ENCODE assay signal across 8 mouse cellular contexts in the genomic region with DNA sequence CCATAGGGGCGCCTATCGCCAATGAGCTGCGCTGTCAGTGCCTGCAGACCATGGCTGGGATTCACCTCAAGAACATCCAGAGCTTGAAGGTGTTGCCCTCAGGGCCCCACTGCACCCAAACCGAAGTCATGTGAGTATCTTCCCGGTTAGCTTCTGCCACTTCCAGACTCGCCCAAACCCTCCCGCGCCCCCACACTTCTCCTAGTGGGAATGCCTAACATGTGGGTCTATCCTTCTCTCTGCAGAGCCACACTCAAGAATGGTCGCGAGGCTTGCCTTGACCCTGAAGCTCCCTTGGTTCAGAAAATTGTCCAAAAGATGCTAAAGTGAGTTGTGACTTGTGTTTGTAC. TPM values are rescaled to one million over a fixed set of nuclear protein-coding genes. Genes with fewer than 3 reads are reported as not detected.
DNase-seq lines count a peak whose midpoint lies in the region; ATAC-seq and TF ChIP-seq lines count a peak whose summit lies in the region.

No protein-coding gene starts in this region.

- 30% methylated on average over 10 of the region's 10 CpGs for WGBS in heart, postnatal 0 days
- 21% methylated on average over 10 of the region's 10 CpGs for WGBS in embryonic facial prominence, embryonic 10.5 days
- WGBS in hindbrain, embryonic 14.5 days: 33% methylated on average over 10 of the region's 10 CpGs
- WGBS in midbrain, embryonic 14.5 days: 32% methylated on average over 10 of the region's 10 CpGs

- no peak for TF ChIP-seq CTCF in heart, postnatal 0 days (IDR thresholded peaks at IDR 0.05; ENCODE audit: low read depth)

- H3K9me3 ChIP-seq in heart, postnatal 0 days (replicated peaks; ENCODE audit: control insufficient read depth, low read length): no peaks in the 10 kb centered on the region
- no peaks in the 10 kb centered on the region for H3K9me3 ChIP-seq in embryonic facial prominence, embryonic 10.5 days
- H3K9me3 ChIP-seq in hindbrain, embryonic 14.5 days (ENCODE audit: control insufficient read depth, low read length): no peaks in the 10 kb centered on the region
- no peaks in the 10 kb centered on the region for H3K9me3 ChIP-seq in midbrain, embryonic 14.5 days (ENCODE audit: control insufficient read depth, low read length)

- no peak for ATAC-seq in heart, postnatal 0 days (ENCODE audit: insufficient read depth, low read depth)
- no peak; the same call in 1 of the 2 replicates for ATAC-seq in hindbrain, embryonic 14.5 days (ENCODE audit: low FRiP score)
- no peak; the same call in 1 of the 2 replicates for ATAC-seq in midbrain, embryonic 14.5 days (ENCODE audit: low FRiP score, low TSS enrichment)
- no peak for ATAC-seq in erythroid progenitor cell, adult 5-6 weeks (replicated peaks; ENCODE audit: low FRiP score, poor library complexity, severe bottlenecking)

- no peak for DNase-seq in heart, postnatal 0 days (ENCODE audit: low spot score)
- DNase-seq in heart, adult 18-20 months: no peak
- no peak for DNase-seq in embryonic facial prominence, embryonic 10.5 days (ENCODE audit: low spot score)
- no peak for DNase-seq in hindbrain, embryonic 14.5 days (ENCODE audit: low spot score)
- no peak for DNase-seq in midbrain, embryonic 14.5 days
- DNase-seq in spleen, postnatal 14 days (ENCODE audit: low spot score in 2 of 2): no peak
- DNase-seq in retina, embryonic 14.5 days (ENCODE audit: low spot score): no peak

- H3K4me2 ChIP-seq in heart, postnatal 0 days (ENCODE audit: low read depth, low read length): peak overlapping the region; percentile 82
- peak overlapping the region; percentile 98 for H3K4me2 ChIP-seq in hindbrain, embryonic 14.5 days (replicated peaks)
- H3K4me2 ChIP-seq in midbrain, embryonic 14.5 days (ENCODE audit: low read length): peak overlapping the region; percentile 86

- no peak for TF ChIP-seq EP300 in heart, postnatal 0 days (IDR thresholded peaks at IDR 0.05; ENCODE audit: low read depth)

- peak overlapping the region; percentile 58 for H3K9ac ChIP-seq in heart, postnatal 0 days (replicated peaks; ENCODE audit: low read depth, low read length)
- H3K9ac ChIP-seq in hindbrain, embryonic 14.5 days: peak overlapping the region; percentile 64
- peak overlapping the region; percentile 47 for H3K9ac ChIP-seq in midbrain, embryonic 14.5 days (replicated peaks; ENCODE audit: low read length)

- H3K27ac ChIP-seq in heart, postnatal 0 days (ENCODE audit: low read depth): peak overlapping the region; percentile 22; the same call in 1 of the 2 replicates
- peak overlapping the region; percentile 76 for H3K27ac ChIP-seq in embryonic facial prominence, embryonic 10.5 days (replicated peaks)
- no peak overlapping the region for H3K27ac ChIP-seq in hindbrain, embryonic 14.5 days
- no peak overlapping the region for H3K27ac ChIP-seq in midbrain, embryonic 14.5 days (replicated peaks; ENCODE audit: low read depth, low read length)

- H3K4me3 ChIP-seq in heart, postnatal 0 days (ENCODE audit: low read depth, low read length): peak overlapping the region; percentile 60
- peak overlapping the region; percentile 64 for H3K4me3 ChIP-seq in embryonic facial prominence, embryonic 10.5 days
- peak overlapping the region; percentile 43 for H3K4me3 ChIP-seq in hindbrain, embryonic 14.5 days (replicated peaks; ENCODE audit: low read length)
- peak overlapping the region; percentile 46 for H3K4me3 ChIP-seq in midbrain, embryonic 14.5 days (replicated peaks; ENCODE audit: low read depth, low read length)

- no peaks in the 10 kb centered on the region for H3K36me3 ChIP-seq in heart, postnatal 0 days (replicated peaks; ENCODE audit: control insufficient read depth, insufficient read depth, low read length)
- H3K36me3 ChIP-seq in embryonic facial prominence, embryonic 10.5 days (replicated peaks): no peaks in the 10 kb centered on the region
- H3K36me3 ChIP-seq in hindbrain, embryonic 14.5 days (replicated peaks; ENCODE audit: control insufficient read depth, insufficient read depth): no peaks in the 10 kb centered on the region
- no peaks in the 10 kb centered on the region for H3K36me3 ChIP-seq in midbrain, embryonic 14.5 days (ENCODE audit: control insufficient read depth, insufficient read depth, low read length)

- H3K4me1 ChIP-seq in heart, postnatal 0 days (ENCODE audit: control insufficient read depth, insufficient read depth): no peaks in the 10 kb centered on the region
- peaks cover 10% of the 10 kb centered on the region for H3K4me1 ChIP-seq in embryonic facial prominence, embryonic 10.5 days
- H3K4me1 ChIP-seq in hindbrain, embryonic 14.5 days (replicated peaks; ENCODE audit: control insufficient read depth, insufficient read depth, low read length): peaks cover 5% of the 10 kb centered on the region; the same call in 1 of the 2 replicates
- H3K4me1 ChIP-seq in midbrain, embryonic 14.5 days (ENCODE audit: control insufficient read depth, insufficient read depth, low read length): no peaks in the 10 kb centered on the region

- no peaks in the 10 kb centered on the region for H3K27me3 ChIP-seq in heart, postnatal 0 days (ENCODE audit: control insufficient read depth, insufficient read depth, low read length)
- peaks cover 8% of the 10 kb centered on the region; the same call in 1 of the 2 replicates for H3K27me3 ChIP-seq in embryonic facial prominence, embryonic 10.5 days (replicated peaks; ENCODE audit: low read depth, poor library complexity, severe bottlenecking)
- H3K27me3 ChIP-seq in hindbrain, embryonic 14.5 days (ENCODE audit: control insufficient read depth, insufficient read depth, low read length): peaks cover 5% of the 10 kb centered on the region; the same call in 1 of the 2 replicates
- no peaks in the 10 kb centered on the region for H3K27me3 ChIP-seq in midbrain, embryonic 14.5 days (ENCODE audit: control insufficient read depth, insufficient read depth, low read length)

RNA-seq across cellular contexts. Expression of a gene that starts 0.4 kb away (rescaled TPM):
- total RNA-seq in heart, postnatal 0 days (2014; rRNA removed; ENCODE audit: low replicate concordance): 0.27 and 0.31 TPM in 2 replicates
- polyA plus RNA-seq in heart, postnatal 0 days (2015; fragmentation: Nextera tagmentation; extraction: Ambion mirVana): 1.4 and 1.5 TPM in 2 replicates
- total RNA-seq in heart, adult 18-20 months (2021): under 1 TPM; 0.27 to 0.54 TPM
- 0.10 TPM in 1 of 2 replicates, not detected in the other for polyA plus RNA-seq in embryonic facial prominence, embryonic 10.5 days (2016; fragmentation: Nextera tagmentation; extraction: Ambion mirVana)
- 0.57 and 0.64 TPM in 2 replicates for polyA plus RNA-seq in hindbrain, embryonic 14.5 days (2014; fragmentation: Nextera tagmentation; extraction: Ambion mirVana)
- not detected in 2 replicates for polyA plus RNA-seq in midbrain, embryonic 14.5 days (2014; fragmentation: Nextera tagmentation; extraction: Ambion mirVana)
- not detected in 2 replicates for total RNA-seq in erythroid progenitor cell, adult 5-6 weeks (2015; ENCODE audit: low replicate concordance)
- not detected in 2 replicates for total RNA-seq in erythroid progenitor cell, adult 5-6 weeks (2017; ENCODE audit: low replicate concordance)

RNA-seq across cellular contexts. Expression of a gene that starts 12.2 kb away (rescaled TPM):
- not detected in 2 replicates for total RNA-seq in heart, postnatal 0 days (2014; rRNA removed; ENCODE audit: low replicate concordance)
- polyA plus RNA-seq in heart, postnatal 0 days (2015; fragmentation: Nextera tagmentation; extraction: Ambion mirVana): not detected in 2 replicates
- total RNA-seq in heart, adult 18-20 months (2021): not detected
- not detected in 2 replicates for polyA plus RNA-seq in embryonic facial prominence, embryonic 10.5 days (2016; fragmentation: Nextera tagmentation; extraction: Ambion mirVana)
- polyA plus RNA-seq in hindbrain, embryonic 14.5 days (2014; fragmentation: Nextera tagmentation; extraction: Ambion mirVana): 0.24 TPM in 1 of 2 replicates, not detected in the other
- polyA plus RNA-seq in midbrain, embryonic 14.5 days (2014; fragmentation: Nextera tagmentation; extraction: Ambion mirVana): not detected in 2 replicates
- total RNA-seq in erythroid progenitor cell, adult 5-6 weeks (2015; ENCODE audit: low replicate concordance): 2.9 TPM in 1 of 2 replicates, not detected in the other
- 1.1 TPM in 1 of 2 replicates, not detected in the other for total RNA-seq in erythroid progenitor cell, adult 5-6 weeks (2017; ENCODE audit: low replicate concordance)

RNA-seq across cellular contexts. Expression of a gene that starts 39.5 kb away (rescaled TPM):
- total RNA-seq in heart, postnatal 0 days (2014; rRNA removed; ENCODE audit: low replicate concordance): 30.5 and 88.5 TPM in 2 replicates
- polyA plus RNA-seq in heart, postnatal 0 days (2015; fragmentation: Nextera tagmentation; extraction: Ambion mirVana): 29.1 and 29.2 TPM in 2 replicates
- total RNA-seq in heart, adult 18-20 months (2021): 10 to 100 TPM in 1 of 2 experiments, 1 to 10 TPM in 1; 8.3 to 11.1 TPM
- 53.2 and 58.7 TPM in 2 replicates for polyA plus RNA-seq in embryonic facial prominence, embryonic 10.5 days (2016; fragmentation: Nextera tagmentation; extraction: Ambion mirVana)
- polyA plus RNA-seq in hindbrain, embryonic 14.5 days (2014; fragmentation: Nextera tagmentation; extraction: Ambion mirVana): 88.3 and 95.7 TPM in 2 replicates
- 83.8 and 94.4 TPM in 2 replicates for polyA plus RNA-seq in midbrain, embryonic 14.5 days (2014; fragmentation: Nextera tagmentation; extraction: Ambion mirVana)
- total RNA-seq in erythroid progenitor cell, adult 5-6 weeks (2015; ENCODE audit: low replicate concordance): not detected in 2 replicates
- total RNA-seq in erythroid progenitor cell, adult 5-6 weeks (2017; ENCODE audit: low replicate concordance): 3.7 and 6.5 TPM in 2 replicates

Comparison
In these comparisons a context has a peak if more than half of its experiments do, and no peak if none do; other contexts are left out.
1. H3K27ac ChIP-seq: peak in heart, postnatal 0 days (single experiment) and embryonic facial prominence, embryonic 10.5 days (single experiment); none in hindbrain, embryonic 14.5 days (single experiment) and midbrain, embryonic 14.5 days (single experiment).
2. Peak in every context shown above with its lines, with median percentiles within 50 percentile points of each other: H3K4me2 ChIP-seq, H3K4me3 ChIP-seq and H3K9ac ChIP-seq.